Mouse (Mus musculus): ENCODE measurements around the gene Mcpt8. TPM values are rescaled to one million over a fixed set of nuclear protein-coding genes. Genes with fewer than 3 reads are reported as not detected.

The Mcpt8 gene
- not detected for polyA plus RNA-seq (2014; fragmentation: Illumina TruSeq; extraction: RNeasy Lipid Tissue Mini Kit (QIAGEN cat#74804); ENCODE audit: low read depth, low replicate concordance)

GRCm38 (mm10) chr14:56085167-56085566 is at the start of gene Mcpt8:
Mcpt8 (minus strand) TSS chr14:56085273.

GRCm38 (mm10) chr14:56132508-56132907 is 47.4 kb upstream of the Mcpt8 start, which contains the start of gene Gzmd:
Gzmd (minus strand) TSS chr14:56132608.

GRCm38 (mm10) chr14:56120525-56120924 is 35.5 kb upstream of the Mcpt8 start, which contains the start of gene Gzme:
Gzme (minus strand) TSS chr14:56120625.

DNA sequence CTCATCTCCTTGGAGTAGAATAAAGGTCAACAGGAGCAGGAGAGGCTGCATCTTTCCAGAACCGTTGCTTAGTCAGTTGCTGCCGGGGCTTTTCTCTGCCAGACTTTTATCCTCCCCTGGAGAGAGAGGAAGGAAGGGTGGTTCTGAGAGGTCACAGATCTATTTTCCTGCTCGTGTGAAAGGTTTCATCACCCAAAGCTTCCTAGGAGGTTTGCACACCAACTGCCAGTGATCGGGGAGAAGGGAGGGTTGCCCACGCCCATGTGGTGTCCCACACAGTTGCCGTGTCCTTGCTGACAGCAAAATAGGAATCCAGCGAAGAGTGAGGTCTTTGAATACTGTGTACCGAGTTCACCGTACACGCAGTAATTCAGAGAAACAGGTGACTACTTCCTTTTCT is 17.3 kb upstream of the Mcpt8 start, which contains the start of gene Ctsg:
TSS of gene Ctsg (minus strand) at position 189 of the 400 bp plus-strand sequence.

GRCm38 (mm10) chr14:56062213-56062612 is 22.9 kb downstream of the Mcpt8 start, which contains the start of gene Mcpt4:
Mcpt4 (minus strand) TSS chr14:56062313.

DNA sequence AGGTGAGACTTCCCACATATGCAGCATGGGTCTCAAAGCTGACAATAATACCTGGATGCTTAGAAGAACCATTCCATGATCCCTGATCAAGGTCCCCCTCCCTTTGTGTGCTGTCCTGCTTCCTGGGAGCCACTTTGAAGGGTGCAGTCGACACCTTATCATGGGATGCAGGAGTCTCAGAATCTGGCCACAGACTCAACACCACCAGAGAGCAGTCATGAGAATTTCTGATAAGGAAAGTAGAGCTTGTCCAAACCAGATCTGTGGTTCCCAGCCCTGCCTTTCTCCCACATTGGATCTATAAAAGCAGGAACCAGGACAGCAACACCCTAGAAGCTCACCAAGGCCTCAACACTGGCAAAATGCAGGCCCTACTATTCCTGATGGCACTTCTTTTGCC is 43.3 kb downstream of the Mcpt8 start, which contains the start of gene Mcpt2:
TSS of gene Mcpt2 (plus strand) at position 250 of the 400 bp plus-strand sequence.

Other genes starting within 250 kb of the Mcpt8 start
- 0.41 TPM for gene Nynrin, start 231.3 kb downstream of the Mcpt8 start, polyA plus RNA-seq (2014; fragmentation: Illumina TruSeq; extraction: RNeasy Lipid Tissue Mini Kit (QIAGEN cat#74804); ENCODE audit: low read depth, low replicate concordance)
- gene Cbln3, start 200.9 kb downstream of the Mcpt8 start, polyA plus RNA-seq (2014; fragmentation: Illumina TruSeq; extraction: RNeasy Lipid Tissue Mini Kit (QIAGEN cat#74804); ENCODE audit: low read depth, low replicate concordance), result not detected
- gene Khnyn, start 200.3 kb downstream of the Mcpt8 start, polyA plus RNA-seq (2014; fragmentation: Illumina TruSeq; extraction: RNeasy Lipid Tissue Mini Kit (QIAGEN cat#74804); ENCODE audit: low read depth, low replicate concordance), result 9.7 TPM
- gene Sdr39u1, start 185.0 kb downstream of the Mcpt8 start, polyA plus RNA-seq (2014; fragmentation: Illumina TruSeq; extraction: RNeasy Lipid Tissue Mini Kit (QIAGEN cat#74804); ENCODE audit: low read depth, low replicate concordance), result 16.7 TPM
- 2.0 TPM for gene Cma1, start 140.6 kb downstream of the Mcpt8 start, polyA plus RNA-seq (2014; fragmentation: Illumina TruSeq; extraction: RNeasy Lipid Tissue Mini Kit (QIAGEN cat#74804); ENCODE audit: low read depth, low replicate concordance)
- not detected for gene Cma2, start 134.3 kb downstream of the Mcpt8 start, polyA plus RNA-seq (2014; fragmentation: Illumina TruSeq; extraction: RNeasy Lipid Tissue Mini Kit (QIAGEN cat#74804); ENCODE audit: low read depth, low replicate concordance)
- gene Mcpt1, start 67.3 kb downstream of the Mcpt8 start, polyA plus RNA-seq (2014; fragmentation: Illumina TruSeq; extraction: RNeasy Lipid Tissue Mini Kit (QIAGEN cat#74804); ENCODE audit: low read depth, low replicate concordance), result not detected
- not detected for gene Mcpt9, start 54.8 kb downstream of the Mcpt8 start, polyA plus RNA-seq (2014; fragmentation: Illumina TruSeq; extraction: RNeasy Lipid Tissue Mini Kit (QIAGEN cat#74804); ENCODE audit: low read depth, low replicate concordance)
- gene Mcpt2, start 43.2 kb downstream of the Mcpt8 start, polyA plus RNA-seq (2014; fragmentation: Illumina TruSeq; extraction: RNeasy Lipid Tissue Mini Kit (QIAGEN cat#74804); ENCODE audit: low read depth, low replicate concordance), result 0.58 TPM
- gene Mcpt4, start 23.0 kb downstream of the Mcpt8 start, polyA plus RNA-seq (2014; fragmentation: Illumina TruSeq; extraction: RNeasy Lipid Tissue Mini Kit (QIAGEN cat#74804); ENCODE audit: low read depth, low replicate concordance), result 3.4 TPM
- gene Ctsg, start 17.3 kb upstream of the Mcpt8 start, polyA plus RNA-seq (2014; fragmentation: Illumina TruSeq; extraction: RNeasy Lipid Tissue Mini Kit (QIAGEN cat#74804); ENCODE audit: low read depth, low replicate concordance), result not detected
- gene Gzme, start 35.4 kb upstream of the Mcpt8 start, polyA plus RNA-seq (2014; fragmentation: Illumina TruSeq; extraction: RNeasy Lipid Tissue Mini Kit (QIAGEN cat#74804); ENCODE audit: low read depth, low replicate concordance), result not detected
- gene Gzmd, start 47.3 kb upstream of the Mcpt8 start, polyA plus RNA-seq (2014; fragmentation: Illumina TruSeq; extraction: RNeasy Lipid Tissue Mini Kit (QIAGEN cat#74804); ENCODE audit: low read depth, low replicate concordance), result not detected
- gene Gzmg, start 74.3 kb upstream of the Mcpt8 start, polyA plus RNA-seq (2014; fragmentation: Illumina TruSeq; extraction: RNeasy Lipid Tissue Mini Kit (QIAGEN cat#74804); ENCODE audit: low read depth, low replicate concordance), result not detected
- not detected for gene Gzmn, start 89.3 kb upstream of the Mcpt8 start, polyA plus RNA-seq (2014; fragmentation: Illumina TruSeq; extraction: RNeasy Lipid Tissue Mini Kit (QIAGEN cat#74804); ENCODE audit: low read depth, low replicate concordance)
- not detected for gene Gzmf, start 126.1 kb upstream of the Mcpt8 start, polyA plus RNA-seq (2014; fragmentation: Illumina TruSeq; extraction: RNeasy Lipid Tissue Mini Kit (QIAGEN cat#74804); ENCODE audit: low read depth, low replicate concordance)
- gene Gzmc, start 149.4 kb upstream of the Mcpt8 start, polyA plus RNA-seq (2014; fragmentation: Illumina TruSeq; extraction: RNeasy Lipid Tissue Mini Kit (QIAGEN cat#74804); ENCODE audit: low read depth, low replicate concordance), result not detected
- 1.1 TPM for gene Gzmb, start 177.0 kb upstream of the Mcpt8 start, polyA plus RNA-seq (2014; fragmentation: Illumina TruSeq; extraction: RNeasy Lipid Tissue Mini Kit (QIAGEN cat#74804); ENCODE audit: low read depth, low replicate concordance)

All from adrenal gland, adult 10 weeks (tissue).